Mouse (Mus musculus): ENCODE results near the gene Pgrmc1. TPM values are rescaled to one million over a fixed set of nuclear protein-coding genes. Genes with fewer than 3 reads are reported as not detected.
A peak's percentile ranks its signal among the peaks of the same experiment; 100 is the strongest.
"Not testable (repeated sequence)": the region's sequence is repeated elsewhere in the genome, so short reads cannot be mapped to it uniquely, and the experiment has no call there.

The Pgrmc1 gene
- polyA plus RNA-seq, 1 experiment from 2014 or later, result 560 TPM

DNA sequence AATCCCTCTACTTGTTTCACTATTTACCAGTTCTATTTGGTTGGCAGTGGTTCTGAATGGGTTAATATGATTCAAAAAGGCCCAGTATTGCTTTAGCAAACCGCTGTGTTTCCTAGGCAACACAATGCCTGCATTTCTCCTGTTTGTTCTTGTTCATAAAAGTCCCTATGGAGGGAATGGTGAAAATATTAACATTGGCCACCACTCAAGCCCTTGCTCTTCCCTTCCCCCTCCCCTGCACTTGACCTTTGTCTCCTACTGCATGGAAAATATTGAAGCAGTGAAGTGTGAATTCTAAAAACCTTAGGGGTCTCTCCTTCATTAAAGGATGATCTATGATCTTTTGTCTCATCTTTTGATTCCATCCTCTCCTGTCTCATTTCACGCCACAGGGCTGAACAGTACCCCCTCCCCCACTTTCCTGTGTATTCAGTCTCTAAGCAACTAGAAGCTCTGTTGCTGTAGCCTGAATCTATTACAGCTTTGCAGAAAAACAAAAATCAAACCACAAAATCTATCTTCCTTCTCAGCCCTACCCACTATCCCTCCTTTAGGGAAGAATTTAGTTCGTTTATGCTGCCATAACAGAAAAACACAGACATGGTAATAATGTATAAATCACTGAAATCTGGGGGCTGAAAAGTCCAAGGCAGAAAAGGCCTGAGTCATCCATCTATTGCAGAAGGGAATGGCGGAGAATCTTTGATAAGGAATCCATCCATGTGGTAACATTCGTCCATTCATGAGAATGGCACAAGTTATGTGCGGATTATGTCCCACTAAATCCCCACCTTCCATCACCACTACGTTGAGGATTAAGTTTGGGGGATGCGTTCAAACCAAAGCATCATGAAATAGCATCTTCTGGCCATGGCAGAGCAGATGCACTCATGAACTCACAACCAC, 10.4 kb upstream of the Pgrmc1 start:
- Histone ChIP-seq H3K9ac (replicated peaks) (no peak overlapping the region), H3K27me3 (replicated peaks) (no peaks in the 10 kb centered on the region), H3K4me3 (replicated peaks) (no peak overlapping the region), H3K4me2 (peak overlapping the region; percentile 13), H3K4me1 (peaks cover 7% of the 10 kb centered on the region; the same call in 1 of the 2 replicates), H3K9me3 (replicated peaks) (no peaks in the 10 kb centered on the region), H3K36me3 (no peaks in the 10 kb centered on the region), H3K27ac (replicated peaks) (peak overlapping the region; percentile 73)
- ATAC-seq (ENCODE audit: low FRiP score), result peak; percentile 91
- 53% methylated on average over 8 of the region's 8 CpGs for WGBS

DNA sequence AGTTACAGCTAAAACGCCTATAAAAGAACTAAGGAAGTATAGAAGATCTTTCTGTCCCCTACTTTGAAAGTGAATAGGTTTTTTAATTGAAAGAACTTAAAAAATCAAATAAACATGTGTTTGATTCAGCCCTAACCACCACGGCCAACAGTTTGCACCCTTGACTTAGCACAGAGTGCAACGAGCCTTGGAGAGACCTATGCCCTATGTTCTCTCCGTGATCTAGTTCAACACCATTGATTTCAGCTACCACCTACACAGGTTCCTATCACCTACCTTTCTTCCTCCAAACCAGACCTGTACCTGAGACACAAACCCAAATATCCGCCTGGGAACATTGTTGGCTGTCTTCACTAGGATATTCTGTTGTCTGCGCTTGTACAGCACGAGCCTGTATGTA, 7.7 kb upstream of the Pgrmc1 start:
- Histone ChIP-seq H3K4me1 (peaks cover 7% of the 10 kb centered on the region; the same call in 1 of the 2 replicates), H3K36me3 (no peaks in the 10 kb centered on the region), H3K9me3 (replicated peaks) (no peaks in the 10 kb centered on the region), H3K27ac (replicated peaks) (no peak overlapping the region), H3K9ac (replicated peaks) (no peak overlapping the region), H3K4me2 (no peak overlapping the region), H3K27me3 (replicated peaks) (no peaks in the 10 kb centered on the region), H3K4me3 (replicated peaks) (no peak overlapping the region)
- WGBS, result 83% methylated on average over 7 of the region's 7 CpGs
- no peak for ATAC-seq (ENCODE audit: low FRiP score)

DNA sequence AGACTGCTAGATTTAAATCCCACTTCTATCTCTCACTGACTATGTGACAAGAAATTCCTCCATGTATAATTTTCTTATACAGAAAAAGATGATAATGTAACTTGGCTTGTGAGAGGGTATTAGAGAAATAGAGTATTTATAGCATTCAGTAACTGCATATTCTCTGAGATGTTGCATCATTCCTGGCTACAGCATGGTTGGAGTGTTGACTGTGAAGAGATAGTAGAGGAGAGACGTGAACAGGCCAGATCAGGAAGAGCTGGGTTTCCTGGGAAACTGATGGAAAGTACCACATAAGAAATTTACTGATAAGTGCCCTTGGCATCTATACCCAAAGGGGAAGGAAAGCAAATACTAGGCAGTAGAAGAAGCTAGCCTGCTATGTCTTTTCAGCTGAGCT, 6.9 kb upstream of the Pgrmc1 start:
- WGBS, result 62% methylated on average over 1 of the region's 1 CpGs

DNA sequence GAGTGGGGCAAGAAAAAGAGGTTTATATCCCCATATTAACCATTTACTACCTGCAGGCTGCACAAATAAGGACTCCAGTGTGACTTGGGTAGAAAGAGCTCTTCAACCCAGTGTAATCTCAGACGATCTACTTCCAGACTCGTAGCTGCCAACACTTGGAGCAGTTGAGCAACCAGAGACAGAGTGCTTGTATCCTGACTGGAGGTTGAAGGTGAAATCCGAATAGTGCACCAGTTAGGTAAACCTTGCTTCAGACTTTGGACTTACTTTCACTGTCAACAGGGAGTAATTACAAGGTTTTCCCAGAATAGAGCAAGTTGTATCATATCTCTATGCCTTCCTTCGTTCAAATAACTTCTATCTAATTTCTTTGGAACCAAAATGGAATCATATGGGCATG, 6.5 kb upstream of the Pgrmc1 start:
- no peak for ATAC-seq (ENCODE audit: low FRiP score)
- Histone ChIP-seq H3K36me3 (no peaks in the 10 kb centered on the region), H3K4me3 (replicated peaks) (no peak overlapping the region), H3K27me3 (replicated peaks) (no peaks in the 10 kb centered on the region), H3K9ac (replicated peaks) (no peak overlapping the region), H3K9me3 (replicated peaks) (no peaks in the 10 kb centered on the region), H3K4me2 (no peak overlapping the region), H3K27ac (replicated peaks) (no peak overlapping the region), H3K4me1 (peaks cover 7% of the 10 kb centered on the region; the same call in 1 of the 2 replicates)
- WGBS, result 81% methylated on average over 4 of the region's 4 CpGs

More for the DNA sequence above, 6.9 kb upstream of the Pgrmc1 start:
- no peaks in the 10 kb centered on the region for H3K9me3 ChIP-seq (replicated peaks)
- no peaks in the 10 kb centered on the region for H3K36me3 ChIP-seq
- H3K4me2 ChIP-seq, result no peak overlapping the region
- H3K9ac ChIP-seq (replicated peaks), result no peak overlapping the region
- no peaks in the 10 kb centered on the region for H3K27me3 ChIP-seq (replicated peaks)
- peaks cover 7% of the 10 kb centered on the region; the same call in 1 of the 2 replicates for H3K4me1 ChIP-seq
- no peak for ATAC-seq (ENCODE audit: low FRiP score)
- H3K27ac ChIP-seq (replicated peaks), result no peak overlapping the region
- no peak overlapping the region for H3K4me3 ChIP-seq (replicated peaks)

DNA sequence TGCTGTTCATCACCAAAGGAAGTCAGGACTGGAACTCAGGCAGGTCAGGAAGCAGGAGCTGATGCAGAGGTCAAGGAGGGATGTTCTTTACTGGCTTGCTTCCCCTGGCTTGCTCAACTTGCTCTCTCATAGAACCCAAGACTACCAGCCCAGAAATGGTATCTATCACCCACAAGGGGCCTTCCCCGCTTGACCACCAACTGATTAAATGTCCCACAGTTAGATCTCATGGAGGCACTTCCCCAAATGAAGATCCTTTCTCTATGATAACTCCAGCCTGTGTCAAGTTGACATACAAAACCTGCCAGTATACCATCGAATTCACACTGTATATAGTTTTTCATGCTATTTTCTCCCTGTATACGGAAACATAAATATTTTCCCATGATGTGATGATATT, 2.8 kb upstream of the Pgrmc1 start:
- 86% methylated on average over 3 of the region's 3 CpGs for WGBS
- no peaks in the 10 kb centered on the region for H3K9me3 ChIP-seq (replicated peaks)
- no peak for ATAC-seq (ENCODE audit: low FRiP score)

DNA sequence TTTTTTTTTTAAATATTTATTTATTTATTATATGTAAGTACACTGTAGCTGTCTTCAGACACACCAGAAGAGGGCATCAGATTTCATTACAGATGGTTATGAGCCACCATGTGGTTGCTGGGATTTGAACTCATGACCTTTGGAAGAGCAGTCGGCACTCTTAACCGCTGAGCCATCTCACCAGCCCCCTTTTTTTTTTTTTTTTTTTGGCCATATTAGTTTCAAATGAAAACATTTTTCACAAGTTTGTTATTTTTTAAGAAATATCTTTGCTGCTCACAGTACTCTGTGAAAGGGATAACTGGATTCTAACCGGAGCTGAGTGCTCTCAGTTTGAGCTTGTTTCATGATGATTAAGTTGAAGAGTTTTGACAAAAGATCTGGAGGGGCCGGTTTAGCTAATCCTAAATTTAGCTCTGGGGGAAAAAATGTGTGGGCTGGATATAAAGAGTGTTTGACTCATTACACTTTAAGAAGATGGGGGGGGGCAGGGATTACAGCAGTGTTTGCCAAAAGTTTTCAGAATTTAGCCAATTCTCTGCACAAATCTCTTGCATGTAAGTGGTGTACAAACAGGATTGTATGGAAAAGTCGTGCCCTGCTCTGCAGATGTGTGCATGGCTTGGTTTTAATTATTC, 1.4 kb upstream of the Pgrmc1 start:
- H3K9ac ChIP-seq (replicated peaks); H3K4me1 ChIP-seq; H3K4me2 ChIP-seq; H3K9me3 ChIP-seq (replicated peaks); H3K27ac ChIP-seq (replicated peaks); ATAC-seq (ENCODE audit: low FRiP score); H3K27me3 ChIP-seq (replicated peaks); H3K36me3 ChIP-seq; H3K4me3 ChIP-seq (replicated peaks): not testable (repeated sequence)
- WGBS, result 86% methylated on average over 3 of the region's 5 CpGs

More for the DNA sequence above, 2.8 kb upstream of the Pgrmc1 start:
- H3K4me1 ChIP-seq, result peaks cover 3% of the 10 kb centered on the region
- H3K27ac ChIP-seq (replicated peaks), result no peak overlapping the region
- H3K9ac ChIP-seq (replicated peaks), result no peak overlapping the region
- no peaks in the 10 kb centered on the region for H3K36me3 ChIP-seq
- H3K4me3 ChIP-seq (replicated peaks), result no peak overlapping the region
- H3K27me3 ChIP-seq (replicated peaks), result no peaks in the 10 kb centered on the region
- H3K4me2 ChIP-seq, result no peak overlapping the region

DNA sequence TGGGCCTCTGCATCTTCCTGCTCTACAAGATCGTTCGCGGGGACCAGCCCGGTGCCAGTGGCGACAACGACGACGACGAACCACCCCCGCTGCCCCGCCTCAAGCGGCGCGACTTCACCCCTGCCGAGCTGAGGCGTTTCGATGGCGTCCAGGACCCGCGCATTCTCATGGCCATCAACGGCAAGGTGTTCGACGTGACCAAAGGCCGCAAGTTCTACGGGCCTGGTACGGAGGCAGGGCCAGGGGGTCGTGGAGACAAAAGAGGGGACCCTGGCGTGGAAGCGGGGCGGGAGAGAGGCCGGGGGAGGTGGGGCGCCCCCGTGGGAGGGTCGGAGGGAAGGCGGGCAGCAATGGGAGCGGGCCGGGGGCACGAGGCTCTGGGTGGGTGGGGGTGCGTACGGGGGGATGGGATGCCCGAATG, 394 bp downstream of the Pgrmc1 start:
- Histone ChIP-seq H3K27me3 (replicated peaks) (no peaks in the 10 kb centered on the region), H3K4me2 (peak overlapping the region; percentile 59), H3K4me3 (replicated peaks) (peak overlapping the region; percentile 61), H3K36me3 (no peaks in the 10 kb centered on the region), H3K27ac (replicated peaks) (peak overlapping the region; percentile 88), H3K9ac (replicated peaks) (peak overlapping the region; percentile 71), H3K4me1 (peaks cover 5% of the 10 kb centered on the region), H3K9me3 (replicated peaks) (no peaks in the 10 kb centered on the region)
- peak; percentile 70 for ATAC-seq (ENCODE audit: low FRiP score)
- 26% methylated on average over 35 of the region's 41 CpGs for WGBS

DNA sequence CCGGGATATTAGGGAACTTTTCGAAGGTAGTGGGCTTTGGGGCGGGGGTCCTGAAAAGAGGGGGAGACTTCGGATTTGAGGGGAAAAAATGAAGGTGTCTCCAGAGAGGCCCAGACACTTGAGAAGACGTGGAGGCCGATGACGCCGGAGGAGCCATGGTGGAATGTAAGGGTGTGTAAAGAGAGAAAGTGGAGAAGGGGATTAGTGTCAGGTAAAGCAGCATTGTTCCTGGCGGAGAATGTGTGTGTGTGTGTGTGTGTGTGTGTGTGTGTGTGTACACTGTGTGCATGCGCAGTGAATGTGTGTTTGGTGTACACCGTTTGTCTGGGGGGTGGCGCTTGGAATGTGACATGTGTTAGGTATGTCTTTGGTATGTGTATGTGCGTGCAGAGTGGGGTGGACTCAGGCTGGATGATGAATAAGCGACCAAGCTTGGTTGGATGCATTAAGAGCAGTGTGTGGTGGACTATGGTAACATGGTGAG, 897 bp downstream of the Pgrmc1 start:
- peak; percentile 62 for ATAC-seq (ENCODE audit: low FRiP score)
- peak overlapping the region; percentile 59 for H3K4me2 ChIP-seq
- peaks cover 5% of the 10 kb centered on the region for H3K4me1 ChIP-seq
- WGBS, result 25% methylated on average over 14 of the region's 14 CpGs
- peak overlapping the region; percentile 88 for H3K27ac ChIP-seq (replicated peaks)
- H3K36me3 ChIP-seq, result no peaks in the 10 kb centered on the region
- H3K4me3 ChIP-seq (replicated peaks), result peak overlapping the region; percentile 61
- H3K9me3 ChIP-seq (replicated peaks), result no peaks in the 10 kb centered on the region
- H3K9ac ChIP-seq (replicated peaks), result peak overlapping the region; percentile 71
- H3K27me3 ChIP-seq (replicated peaks), result no peaks in the 10 kb centered on the region

DNA sequence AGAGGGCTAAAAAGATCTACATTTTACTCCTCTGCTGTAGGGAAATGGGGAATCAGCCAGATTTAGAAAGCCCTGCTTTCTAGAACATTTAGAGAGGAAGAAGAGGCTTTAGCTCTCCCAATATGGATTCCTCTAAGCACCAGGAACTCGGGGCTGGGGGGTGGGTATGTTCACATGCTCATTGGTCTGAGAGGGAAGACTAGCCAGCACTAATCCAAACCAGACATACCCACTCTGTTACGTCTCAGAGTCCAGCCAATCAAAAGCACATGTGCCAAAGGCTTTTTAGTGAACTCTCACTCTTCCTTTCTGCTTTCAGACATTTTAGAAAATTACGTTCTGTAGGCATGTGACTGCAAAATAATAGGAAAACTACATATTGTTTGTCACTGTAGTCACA, 1.6 kb downstream of the Pgrmc1 start:
- Histone ChIP-seq H3K9me3 (replicated peaks) (no peaks in the 10 kb centered on the region), H3K4me1 (peaks cover 5% of the 10 kb centered on the region), H3K4me3 (replicated peaks) (peak overlapping the region; percentile 61), H3K36me3 (no peaks in the 10 kb centered on the region), H3K27ac (replicated peaks) (0 out of 2 replicates have a peak overlapping the region, but pooled peaks have one; percentile 88), H3K4me2 (peak overlapping the region; percentile 59), H3K9ac (replicated peaks) (peak overlapping the region; percentile 44), H3K27me3 (replicated peaks) (no peaks in the 10 kb centered on the region)
- 35% methylated on average over 3 of the region's 3 CpGs for WGBS
- ATAC-seq (ENCODE audit: low FRiP score), result no peak

DNA sequence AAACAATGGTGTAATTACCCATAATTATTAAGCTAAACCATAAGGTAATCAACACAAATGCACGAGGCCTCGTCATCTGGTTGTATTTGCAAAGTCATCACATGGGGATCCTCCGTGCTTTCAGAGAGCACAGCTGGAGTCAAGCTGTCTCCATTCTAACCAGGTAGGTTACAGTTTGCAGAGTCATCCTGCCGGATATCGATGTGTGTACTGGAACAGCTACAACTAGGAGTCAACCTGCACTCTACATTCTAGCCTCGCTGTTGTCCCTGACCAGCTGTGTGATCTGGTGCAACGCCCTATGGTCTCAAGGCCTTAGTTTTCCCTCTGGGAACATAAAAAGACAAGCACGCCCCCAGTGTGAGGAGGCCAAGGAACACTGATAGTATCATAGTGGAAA, 2.1 kb downstream of the Pgrmc1 start:
- H3K4me2 ChIP-seq, result peak overlapping the region; percentile 59
- 59% methylated on average over 8 of the region's 8 CpGs for WGBS
- peaks cover 2% of the 10 kb centered on the region for H3K36me3 ChIP-seq
- H3K9me3 ChIP-seq (replicated peaks), result no peaks in the 10 kb centered on the region
- H3K4me1 ChIP-seq, result peaks cover 5% of the 10 kb centered on the region
- H3K27me3 ChIP-seq (replicated peaks), result no peaks in the 10 kb centered on the region
- no peak overlapping the region; the same call in 1 of the 2 replicates for H3K9ac ChIP-seq (replicated peaks)
- no peak for ATAC-seq (ENCODE audit: low FRiP score)
- no peak overlapping the region for H3K27ac ChIP-seq (replicated peaks)
- peak overlapping the region; percentile 61 for H3K4me3 ChIP-seq (replicated peaks)

DNA sequence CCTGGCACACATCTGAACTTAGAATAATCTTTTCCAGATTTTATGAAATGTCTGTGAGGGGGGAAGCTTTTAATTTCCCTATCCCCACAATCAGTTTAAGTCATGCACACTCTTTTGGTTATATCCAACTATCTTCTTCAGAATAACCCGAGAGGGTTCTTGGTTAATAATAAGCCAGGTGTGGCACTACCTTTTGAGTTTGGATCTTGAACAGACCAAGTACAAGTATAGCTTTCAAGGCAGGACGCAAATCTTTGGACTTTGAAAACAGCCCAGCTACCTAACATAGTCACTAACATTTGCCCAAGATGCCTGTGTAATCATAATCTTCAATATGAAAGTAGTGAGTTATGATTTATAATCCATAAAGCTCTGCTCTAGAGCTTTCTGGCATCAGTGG, 4.9 kb downstream of the Pgrmc1 start:
- H3K27me3 ChIP-seq (replicated peaks), result no peaks in the 10 kb centered on the region
- peaks cover 7% of the 10 kb centered on the region for H3K36me3 ChIP-seq
- no peak overlapping the region for H3K4me3 ChIP-seq (replicated peaks)
- H3K4me2 ChIP-seq, result no peak overlapping the region
- no peak for ATAC-seq (ENCODE audit: low FRiP score)
- H3K27ac ChIP-seq (replicated peaks), result no peak overlapping the region
- H3K9ac ChIP-seq (replicated peaks), result no peak overlapping the region
- no peaks in the 10 kb centered on the region for H3K9me3 ChIP-seq (replicated peaks)
- peaks cover 5% of the 10 kb centered on the region for H3K4me1 ChIP-seq
- WGBS, result 93% methylated on average over 2 of the region's 2 CpGs

DNA sequence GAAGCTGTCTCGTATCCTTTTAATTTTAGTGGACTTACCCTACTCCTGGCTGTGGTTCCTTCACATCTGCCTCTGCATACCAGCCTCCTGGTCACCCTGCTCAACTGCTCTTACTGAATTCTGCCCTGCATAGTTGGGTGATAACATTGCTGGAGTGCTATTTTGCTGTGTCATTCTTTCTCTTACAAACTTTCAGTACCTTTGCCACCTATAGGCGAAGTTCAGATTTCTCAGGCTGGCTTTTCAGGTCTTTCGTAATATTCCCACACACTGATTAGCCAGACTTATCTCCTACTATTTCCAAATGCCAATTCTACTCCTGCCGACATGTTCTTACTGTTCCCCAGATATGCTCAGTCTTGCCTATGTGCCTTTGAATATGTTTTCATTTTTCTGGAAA, 6.0 kb downstream of the Pgrmc1 start:
- ATAC-seq (ENCODE audit: low FRiP score), result no peak
- H3K4me1 ChIP-seq, result peaks cover 5% of the 10 kb centered on the region
- no peaks in the 10 kb centered on the region for H3K27me3 ChIP-seq (replicated peaks)
- no peak overlapping the region for H3K9ac ChIP-seq (replicated peaks)
- no peaks in the 10 kb centered on the region for H3K9me3 ChIP-seq (replicated peaks)
- no peak overlapping the region for H3K4me2 ChIP-seq
- H3K36me3 ChIP-seq, result peaks cover 7% of the 10 kb centered on the region
- no peak overlapping the region for H3K27ac ChIP-seq (replicated peaks)
- WGBS, result 94% methylated on average over 4 of the region's 4 CpGs
- H3K4me3 ChIP-seq (replicated peaks), result no peak overlapping the region
